Mouse (Mus musculus) adrenal gland, postnatal 4 days (tissue): ENCODE data around the gene Aagab. TPM values are rescaled to one million over a fixed set of nuclear protein-coding genes. Genes with fewer than 3 reads are reported as not detected.

Experiments used
- DNase-seq, 2 experiments: peaks; one replicate each; pipeline ENCODE4 v3.0.0; 2021 to 2022; ENCODE audit warnings: low spot score in 2 of 2, mixed read lengths in 2 of 2
- long read RNA-seq, 2 experiments: library from polyadenylated mRNA; stranded (forward); transcript quantifications; one replicate each; pipeline ENCODE4 v2.0.0; 2021
- total RNA-seq, 2 experiments: library from RNA; stranded (reverse); gene quantifications; 2 replicates each; pipeline ENCODE4 v1.2.3; 2021

Aagab gene
- 10 to 100 TPM; 23.8 to 24.6 TPM for total RNA-seq
- long read RNA-seq, experiment 1, full-length matches to known transcripts: 26 of 51 reads
- long read RNA-seq, experiment 1, partial matches to known transcripts: 1 of 51 reads
- long read RNA-seq, experiment 1, other reads (novel, unspliced or antisense): 24 of 51 reads
- long read RNA-seq, experiment 2, full-length matches to known transcripts: 35 of 82 reads
- long read RNA-seq, experiment 2, partial matches to known transcripts: 4 of 82 reads
- long read RNA-seq, experiment 2, other reads (novel, unspliced or antisense): 43 of 82 reads

DNA sequence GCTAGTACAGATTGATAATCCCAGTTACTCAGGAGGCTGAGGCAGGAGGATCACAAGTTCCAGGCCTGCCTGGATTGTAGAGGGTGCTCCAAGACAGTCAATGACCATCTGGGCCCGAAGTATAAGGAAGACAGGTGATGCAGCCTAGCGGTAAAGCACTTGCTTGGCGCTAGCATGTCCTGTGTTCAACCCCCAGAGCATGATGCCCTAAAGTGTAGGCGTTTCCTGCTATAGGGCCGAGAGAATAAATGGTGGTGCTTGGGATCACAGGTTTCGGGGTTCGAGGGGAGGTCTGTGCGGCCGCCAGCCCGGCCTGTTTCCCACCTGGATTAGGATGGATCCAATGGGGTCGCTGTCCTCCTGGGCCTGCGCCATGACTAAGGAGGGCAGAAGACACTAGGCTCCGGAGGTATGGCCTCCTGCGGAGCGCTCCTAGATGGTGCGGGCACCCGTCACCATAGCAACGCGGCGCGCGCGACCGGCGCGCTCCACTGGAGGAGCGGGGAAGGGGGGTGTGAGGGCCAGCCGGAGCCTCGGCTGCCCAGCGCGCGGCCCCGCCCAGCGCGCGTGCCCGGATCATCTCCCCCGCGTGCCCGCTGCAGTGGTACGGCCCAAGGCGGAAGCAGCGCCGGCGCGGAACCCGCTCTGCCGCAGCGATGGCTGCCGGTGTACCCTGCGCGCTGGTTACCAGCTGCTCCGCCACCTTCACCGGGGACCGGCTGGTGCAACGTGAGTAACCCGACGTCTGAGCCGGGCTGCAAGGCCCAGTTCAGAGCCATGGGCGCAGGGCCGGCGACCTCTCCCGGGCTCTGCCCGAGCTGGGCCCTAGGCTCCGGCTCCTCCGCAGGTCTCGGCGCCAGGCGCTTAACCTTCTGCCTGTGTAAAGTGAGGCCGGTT, at the start of gene Aagab, which contains the start of gene Iqch:
Gene Aagab, plus strand, starts transcription at position 618 of the 897 bp plus-strand sequence.
Gene Iqch, minus strand, starts transcription at position 451 of the 897 bp plus-strand sequence.
- DNase-seq: peak; percentile 95 to 96

- DNase-seq: no peak
Measured at GRCm38 (mm10) chr9:63553628-63554027, 48.8 kb upstream of the Aagab start.

GRCm38 (mm10) chr9:63555460-63555990, 46.9 kb upstream of the Aagab start:
- no peak for DNase-seq

- DNase-seq: no peak
Measured at GRCm38 (mm10) chr9:63556316-63556715, 46.1 kb upstream of the Aagab start.

DNA sequence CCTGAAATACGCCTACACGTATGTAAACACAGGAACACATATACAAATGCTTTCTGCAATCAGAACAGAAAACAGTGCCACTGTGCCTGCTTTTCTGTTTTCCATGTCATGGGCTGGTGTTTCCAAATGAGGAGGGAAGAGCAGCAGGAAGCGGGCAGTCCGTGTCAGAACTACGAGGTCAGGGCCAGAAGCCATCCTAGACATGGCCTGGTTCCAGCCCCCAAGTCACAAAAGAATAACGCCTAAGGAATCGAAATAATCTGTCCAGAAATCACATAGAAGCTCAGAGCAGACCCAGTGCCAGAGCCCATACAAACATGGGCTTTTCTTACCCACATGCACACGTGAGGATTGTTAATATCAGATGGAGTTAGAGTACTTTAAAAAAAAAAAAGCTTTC, 45.5 kb upstream of the Aagab start:
- no peak for DNase-seq

DNA sequence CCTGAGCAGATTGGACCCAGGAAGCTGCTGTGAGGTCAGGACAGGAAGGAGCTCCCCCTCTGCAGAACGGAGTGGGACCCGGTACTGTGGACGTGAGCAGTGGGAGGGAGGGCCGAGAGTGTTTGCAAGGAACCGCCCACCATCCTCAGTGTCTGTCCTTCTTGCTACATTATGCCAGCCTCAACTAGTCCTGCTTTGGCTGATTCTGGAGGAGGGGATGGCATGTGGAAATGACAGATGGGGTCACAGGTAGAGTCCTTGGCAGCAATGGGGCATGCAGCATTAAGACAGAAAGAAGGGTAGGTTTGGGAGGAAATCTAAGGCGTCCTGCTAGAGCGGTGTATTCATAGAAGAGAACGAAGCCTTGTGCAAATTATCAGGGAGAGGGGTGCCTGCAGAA, 40.5 kb upstream of the Aagab start:
- DNase-seq: no peak

DNA sequence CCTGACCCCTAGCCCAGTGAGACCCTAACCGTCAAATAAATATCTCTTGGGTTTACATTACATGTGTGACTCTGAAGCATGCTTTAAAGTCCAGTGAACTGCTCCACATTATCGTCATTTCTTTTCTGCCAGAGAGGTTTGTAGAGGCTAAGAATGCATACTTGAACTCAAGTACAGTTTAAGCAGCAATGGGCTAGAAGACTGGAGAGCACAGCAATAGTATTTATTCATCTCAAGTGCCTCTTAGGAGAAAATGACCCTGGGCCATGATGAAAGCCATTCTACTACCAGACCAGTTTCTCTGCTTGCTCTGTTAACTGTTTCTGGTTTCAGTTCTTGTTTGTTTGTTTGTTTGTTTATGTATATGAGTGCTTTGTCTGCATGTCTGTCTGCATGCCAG, 39.0 kb upstream of the Aagab start:
- DNase-seq: no peak

DNA sequence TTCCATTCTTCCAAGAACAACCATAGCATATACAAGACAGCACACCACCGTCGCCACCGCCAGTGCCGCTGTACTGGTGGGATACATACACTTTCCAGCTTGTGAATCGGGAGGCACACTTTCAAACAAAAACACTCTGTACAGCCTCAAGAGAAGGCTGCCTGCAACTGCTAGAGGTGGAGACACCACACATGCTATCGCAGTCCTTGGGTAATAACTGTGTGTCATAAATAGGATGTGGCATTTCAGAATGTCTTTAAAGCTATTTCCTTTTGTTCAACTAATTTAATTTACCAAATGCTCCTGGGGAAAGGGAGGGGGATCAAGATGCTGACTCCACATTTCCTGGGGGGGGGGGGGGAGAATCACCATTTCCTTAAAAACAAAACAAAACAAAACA, 34.1 kb upstream of the Aagab start:
- DNase-seq: no peak

DNA sequence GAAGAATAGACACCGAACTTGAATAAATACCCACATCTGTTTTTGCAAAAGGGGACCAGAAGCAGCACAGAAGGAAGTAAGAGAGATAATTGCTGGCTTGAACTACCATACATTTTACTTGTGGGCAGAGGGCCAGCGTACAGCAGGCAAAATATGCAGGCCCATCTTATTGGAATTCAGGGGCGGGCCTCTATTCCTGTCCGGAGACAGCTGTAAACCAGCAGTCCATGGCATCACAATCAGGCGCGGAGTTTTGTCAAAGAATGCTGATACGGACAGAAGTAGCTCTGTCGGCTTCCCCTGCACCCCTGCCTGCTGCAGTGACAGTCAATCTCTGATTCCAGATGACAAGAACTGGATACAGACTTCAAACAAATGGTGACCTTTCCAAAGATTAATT, 33.7 kb upstream of the Aagab start:
- no peak for DNase-seq

GRCm38 (mm10) chr9:63571895-63572294, 30.6 kb upstream of the Aagab start:
- no peak for DNase-seq

DNA sequence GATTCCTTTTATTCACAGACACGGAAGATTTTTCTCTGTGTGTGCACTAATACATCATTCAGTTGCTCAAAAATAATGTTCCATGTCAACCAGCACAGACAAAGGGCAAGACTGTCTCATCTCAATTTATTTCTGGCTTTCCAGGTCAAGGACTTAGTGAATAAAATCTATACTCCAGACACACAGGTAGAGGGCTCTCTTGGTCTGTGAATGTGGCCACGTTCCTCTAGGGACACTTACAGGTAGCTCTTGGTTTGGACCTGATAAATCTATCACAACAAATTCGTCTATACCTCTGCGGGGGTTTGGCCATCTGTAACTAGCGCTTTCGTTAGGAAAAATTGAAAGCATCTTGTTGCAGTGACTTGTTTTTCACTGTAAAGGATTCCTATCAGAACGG, 29.6 kb upstream of the Aagab start:
- no peak for DNase-seq

- no peak for DNase-seq
Measured at GRCm38 (mm10) chr9:63577469-63577868, 25.0 kb upstream of the Aagab start.

GRCm38 (mm10) chr9:63579644-63580043, 22.8 kb upstream of the Aagab start:
- DNase-seq: no peak

DNA sequence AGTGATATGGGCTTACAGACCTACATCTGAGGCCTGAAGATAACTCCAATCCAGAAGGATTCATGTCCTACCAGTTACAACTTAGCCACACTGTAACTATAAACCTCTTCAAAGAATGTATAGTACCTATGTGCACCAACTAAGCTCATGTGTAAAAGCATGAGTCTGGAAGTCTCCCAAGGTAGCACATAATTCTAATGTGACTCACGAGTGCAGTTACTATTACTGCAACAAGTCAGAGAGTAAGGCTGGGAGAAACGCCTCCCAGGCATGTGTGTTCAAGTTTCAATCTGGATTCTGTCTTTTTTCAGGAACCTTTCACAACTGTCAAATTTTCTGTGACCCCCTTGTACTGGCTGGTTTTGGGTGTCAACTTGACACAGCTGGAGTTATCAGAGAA, 22.4 kb upstream of the Aagab start:
- DNase-seq: no peak

DNA sequence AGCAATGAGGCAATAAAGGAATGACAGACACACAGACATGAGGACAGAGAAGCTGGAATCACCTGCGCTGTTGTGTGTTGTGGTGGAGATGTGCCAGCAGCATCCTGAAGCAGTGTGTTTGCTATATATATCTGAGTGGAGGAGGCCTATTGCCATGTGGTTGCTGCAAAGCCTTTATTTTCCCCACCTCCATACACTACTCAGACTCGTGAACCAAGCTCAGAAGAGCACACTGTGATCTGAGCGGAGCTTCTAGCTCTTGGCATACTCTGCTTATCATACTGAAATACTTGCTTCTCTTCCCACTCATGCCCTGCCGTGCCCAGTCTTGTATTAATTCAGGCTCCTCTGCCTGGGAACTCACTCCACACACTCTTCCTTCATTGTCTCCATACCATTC, 20.7 kb upstream of the Aagab start:
- no peak for DNase-seq

- no peak for DNase-seq
Measured at GRCm38 (mm10) chr9:63585251-63585650, 17.2 kb upstream of the Aagab start.

GRCm38 (mm10) chr9:63589209-63589608, 13.3 kb upstream of the Aagab start:
- no peak for DNase-seq

GRCm38 (mm10) chr9:63590592-63590991, 11.9 kb upstream of the Aagab start:
- no peak for DNase-seq

- DNase-seq: no peak
Measured at GRCm38 (mm10) chr9:63591661-63592256, 10.7 kb upstream of the Aagab start.

DNA sequence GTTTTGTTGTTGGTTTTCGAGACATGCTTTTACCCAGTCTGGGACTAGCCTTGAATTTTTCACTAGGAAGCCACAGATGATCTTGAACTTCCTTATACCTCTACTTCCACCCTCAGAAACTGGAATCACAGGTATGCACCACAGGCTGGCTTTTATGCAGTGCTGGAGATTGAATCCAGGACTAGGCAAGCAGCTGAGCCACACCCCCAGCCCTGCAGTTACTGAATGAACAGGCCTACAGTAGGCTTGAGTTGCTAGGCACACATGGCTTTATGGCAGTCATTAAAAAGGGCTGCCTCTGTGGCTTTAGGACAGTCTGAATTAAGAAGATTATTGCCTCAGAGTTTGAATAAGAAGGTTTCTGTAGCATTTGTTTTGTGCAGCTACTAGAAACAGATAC, 7.4 kb upstream of the Aagab start:
- DNase-seq: no peak

GRCm38 (mm10) chr9:63595652-63596051, 6.8 kb upstream of the Aagab start:
- DNase-seq: no peak

- DNase-seq: no peak
Measured at GRCm38 (mm10) chr9:63596660-63597059, 5.8 kb upstream of the Aagab start.
